Mouse (Mus musculus) bone marrow macrophage, adult 2 months (primary cell): ENCODE measurements around the gene Psma1.

Experiments used
- CTCF ChIP-seq: IDR thresholded peaks from 2 replicates; pipeline ENCODE4 v1.5.1; 2012; ENCODE audit warnings: low read depth, mild to moderate bottlenecking, low read length, moderate library complexity
- POLR2A ChIP-seq: IDR thresholded peaks from 2 replicates; pipeline ENCODE4 v1.6.1; 2012; ENCODE audit warnings: mild to moderate bottlenecking, low read depth, low read length, borderline replicate concordance

- TF ChIP-seq POLR2A = no peak
- no peak for TF ChIP-seq CTCF
These were observed 49.4 kb downstream of the Psma1 start for GRCm38 (mm10) chr7:114226521-114226920.
